Mouse (Mus musculus) bone marrow, adult 2 months (tissue): ENCODE measurements around the gene Tet3. TPM values are rescaled to one million over a fixed set of nuclear protein-coding genes. Genes with fewer than 3 reads are reported as not detected.

ENCODE experiments used
- H3K27ac ChIP-seq: fragments of 200-500 bp; 2 replicates; pipeline ENCODE4 v1.5.1; 2012; ENCODE audit warnings: low read depth, mild to moderate bottlenecking, control low read depth, inconsistent platforms, low read length; ENCODE audit not compliant: control insufficient read depth, poor library complexity, insufficient read depth
- H3K4me1 ChIP-seq: fragments of 200-500 bp; 2 replicates; pipeline ENCODE4 v1.6.1; 2011; ENCODE audit warnings: low read length; ENCODE audit not compliant: control insufficient read depth, insufficient read depth
- H3K4me3 ChIP-seq: fragments of 200-500 bp; replicated peaks from 2 replicates; pipeline ENCODE3; 2011; ENCODE audit warnings: mild to moderate bottlenecking, low read depth, low read length, control low read depth; ENCODE audit not compliant: control insufficient read depth
- CTCF ChIP-seq: fragments of 200-500 bp; IDR thresholded peaks from 2 replicates; pipeline ENCODE4 v1.5.1; 2011; ENCODE audit warnings: low read length, control low read depth; ENCODE audit not compliant: control insufficient read depth, insufficient read depth
- POLR2A ChIP-seq: fragments of 200-500 bp; IDR thresholded peaks from 2 replicates; pipeline ENCODE4 v1.6.1; 2011; ENCODE audit warnings: low read depth, mild to moderate bottlenecking, control low read depth, low read length, borderline replicate concordance; ENCODE audit not compliant: control insufficient read depth
- WGBS: fragments of 180-500 bp; shearing (Covaris S2); methylation state at CpG from one replicate; pipeline ENCODE4 v1.1.7; 2018; 5-methylcytosine and 5-hydroxymethylcytosine counted together
- polyA plus RNA-seq: library from polyadenylated mRNA; stranded (reverse); fragments of >200 nt; gene quantifications from 2 replicates; pipeline ENCODE4 v1.2.4, GENCODE M21; 2011; ENCODE audit warnings: low replicate concordance; ENCODE audit not compliant: missing spikeins, insufficient read depth, insufficient read length

Gene Tet3
- polyA plus RNA-seq, 1 experiment: 35.7 TPM

GRCm38 (mm10) chr6:83439781-83440180 lies 19.1 kb downstream of the Tet3 start:
- Histone ChIP-seq H3K4me3 (peak overlapping the region; percentile 17), H3K27ac (no peak overlapping the region; the same call in 1 of the 2 replicates), H3K4me1 (peaks cover 1% of the 10 kb centered on the region)
- 68% methylated on average over 5 of the region's 5 CpGs for WGBS
- TF ChIP-seq CTCF: no peak
- TF ChIP-seq POLR2A: no peak

- no peak overlapping the region for H3K4me3 ChIP-seq
- TF ChIP-seq CTCF (no peak), POLR2A (no peak)
- H3K27ac ChIP-seq: no peak overlapping the region; the same call in 1 of the 2 replicates
- WGBS: 93% methylated on average over 13 of the region's 13 CpGs
- peaks cover 1% of the 10 kb centered on the region for H3K4me1 ChIP-seq
Measured at GRCm38 (mm10) chr6:83439119-83439767, 19.6 kb downstream of the Tet3 start.

- 85% methylated on average over 3 of the region's 3 CpGs for WGBS
- H3K4me1 ChIP-seq: peaks cover 1% of the 10 kb centered on the region
Measured at GRCm38 (mm10) chr6:83438584-83438983, 20.3 kb downstream of the Tet3 start.

GRCm38 (mm10) chr6:83437802-83438201 lies 21.1 kb downstream of the Tet3 start:
- TF ChIP-seq POLR2A (no peak), CTCF (no peak)
- Histone ChIP-seq H3K27ac (no peak overlapping the region), H3K4me3 (no peak overlapping the region), H3K4me1 (peaks cover 1% of the 10 kb centered on the region)
- 49% methylated on average over 3 of the region's 3 CpGs for WGBS

More at GRCm38 (mm10) chr6:83438584-83438983, 20.3 kb downstream of the Tet3 start:
- TF ChIP-seq POLR2A: no peak
- TF ChIP-seq CTCF: no peak
- Histone ChIP-seq H3K4me3 (no peak overlapping the region), H3K27ac (no peak overlapping the region)

GRCm38 (mm10) chr6:83437225-83437624 lies 21.7 kb downstream of the Tet3 start:
- Histone ChIP-seq H3K27ac (no peak overlapping the region), H3K4me3 (no peak overlapping the region), H3K4me1 (peaks cover 1% of the 10 kb centered on the region)
- 75% methylated on average over 3 of the region's 3 CpGs for WGBS
- TF ChIP-seq POLR2A (no peak), CTCF (no peak)

- WGBS: 39% methylated on average over 4 of the region's 4 CpGs
- H3K4me3 ChIP-seq: no peak overlapping the region
- no peak for TF ChIP-seq POLR2A
- TF ChIP-seq CTCF: no peak
- H3K4me1 ChIP-seq: peaks cover 1% of the 10 kb centered on the region
- no peak overlapping the region for H3K27ac ChIP-seq
Measured at GRCm38 (mm10) chr6:83436547-83436946, 22.3 kb downstream of the Tet3 start.

- TF ChIP-seq CTCF (no peak), POLR2A (no peak)
- WGBS: 86% methylated on average over 5 of the region's 5 CpGs
- no peaks in the 10 kb centered on the region; the same call in none of the 2 replicates for H3K4me1 ChIP-seq
Measured at GRCm38 (mm10) chr6:83435174-83435573, 23.7 kb downstream of the Tet3 start.

GRCm38 (mm10) chr6:83433546-83433945 lies 25.3 kb downstream of the Tet3 start:
- Histone ChIP-seq H3K27ac (no peak overlapping the region), H3K4me3 (no peak overlapping the region), H3K4me1 (no peaks in the 10 kb centered on the region; the same call in 1 of the 2 replicates)
- TF ChIP-seq CTCF: no peak
- TF ChIP-seq POLR2A: no peak
- 56% methylated on average over 4 of the region's 4 CpGs for WGBS

More at GRCm38 (mm10) chr6:83435174-83435573, 23.7 kb downstream of the Tet3 start:
- no peak overlapping the region for H3K4me3 ChIP-seq
- no peak overlapping the region for H3K27ac ChIP-seq
